Mouse (Mus musculus) heart, adult 11 months (tissue): Measurements from ENCODE around the gene Gpr55.
"Not testable (repeated sequence)": the region's sequence is repeated elsewhere in the genome, so short reads cannot be mapped to it uniquely, and the experiment has no call there.

Experiments used
- DNase-seq: peaks from one replicate; pipeline ENCODE4 v3.0.0; 2022

Gpr55 gene

DNA sequence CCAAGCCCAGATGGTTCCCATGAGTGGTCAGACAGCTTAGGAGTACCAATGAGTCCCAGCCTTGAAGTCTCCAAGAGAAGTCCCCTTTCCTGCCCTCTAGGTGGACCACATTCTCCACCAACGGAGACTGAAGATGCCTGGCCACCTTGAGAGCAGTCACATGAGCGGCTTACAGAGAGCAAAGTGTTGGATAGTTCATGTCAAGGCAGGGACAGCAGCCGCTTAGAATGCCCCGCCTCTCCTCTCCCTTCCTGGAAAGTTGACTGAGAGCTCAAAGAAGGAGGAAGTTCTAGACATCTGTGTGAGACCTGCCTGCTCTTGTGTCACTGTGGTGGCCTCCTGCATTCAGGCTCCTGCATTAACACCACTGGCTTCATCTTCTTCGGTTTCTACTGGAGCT, at the start of gene Gpr55:
Gene Gpr55 (minus strand): TSS at position 135 of the 400 bp plus-strand sequence.
- peak; percentile 81 for DNase-seq

DNA sequence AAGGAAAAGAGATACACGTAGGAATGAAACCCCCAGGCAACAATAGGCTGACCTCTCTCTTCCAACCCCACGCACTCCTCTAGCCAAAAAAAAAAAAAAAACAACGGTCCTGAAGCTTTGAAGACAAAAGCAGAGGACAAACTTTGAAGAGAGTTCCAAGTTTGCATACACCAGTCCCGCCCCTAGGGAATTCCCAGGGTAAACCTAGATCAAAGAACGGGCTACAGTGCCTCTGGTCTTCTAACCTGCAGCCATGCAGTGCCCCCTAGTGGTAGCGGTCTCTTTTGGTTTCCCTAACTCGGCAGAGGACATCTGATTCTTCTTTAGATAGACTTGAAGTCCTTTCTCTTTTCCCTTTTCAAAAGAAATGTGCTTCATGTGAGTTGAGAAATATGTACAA, 47.0 kb upstream of the Gpr55 start:
- DNase-seq, result peak; percentile 96

DNA sequence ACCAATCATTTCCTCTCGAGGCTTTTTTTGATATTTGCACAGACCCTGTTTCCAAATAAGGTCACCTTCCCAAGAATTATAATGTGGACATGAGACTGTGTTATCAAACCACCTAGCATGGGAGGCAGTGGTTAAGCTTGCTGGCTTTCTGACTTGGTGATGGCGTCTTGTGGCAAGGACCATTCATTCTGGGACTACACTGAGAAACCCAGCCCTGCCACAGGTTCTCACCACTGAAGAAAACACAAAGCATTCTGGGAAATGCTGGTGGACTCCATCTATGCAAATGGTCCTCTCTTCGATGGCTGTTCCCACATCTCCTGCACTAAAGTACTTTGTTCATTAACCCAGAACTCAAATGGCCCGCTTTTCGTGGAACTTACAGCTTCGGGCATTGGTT, 45.2 kb upstream of the Gpr55 start:
- DNase-seq, result peak; percentile 28

DNA sequence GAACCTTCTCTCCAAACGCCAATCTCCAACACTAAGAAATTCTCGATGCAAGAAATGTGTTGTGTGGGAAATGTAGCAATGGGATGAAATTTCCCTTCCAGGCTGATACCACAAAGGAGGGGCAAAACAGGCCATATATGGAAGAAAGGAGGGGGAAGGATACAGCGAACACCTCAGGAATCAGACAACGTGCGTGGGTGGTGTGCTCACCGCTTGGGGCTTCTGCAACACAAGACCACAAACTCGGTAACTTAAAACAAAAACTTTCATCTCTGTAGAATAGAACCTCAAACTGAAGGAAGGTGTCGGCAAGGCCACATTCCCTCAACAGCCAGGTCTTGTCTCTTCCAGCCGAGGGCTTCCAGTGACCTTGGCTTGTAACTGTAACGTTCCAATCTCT, 44.7 kb upstream of the Gpr55 start:
- DNase-seq, result peak; percentile 25

DNA sequence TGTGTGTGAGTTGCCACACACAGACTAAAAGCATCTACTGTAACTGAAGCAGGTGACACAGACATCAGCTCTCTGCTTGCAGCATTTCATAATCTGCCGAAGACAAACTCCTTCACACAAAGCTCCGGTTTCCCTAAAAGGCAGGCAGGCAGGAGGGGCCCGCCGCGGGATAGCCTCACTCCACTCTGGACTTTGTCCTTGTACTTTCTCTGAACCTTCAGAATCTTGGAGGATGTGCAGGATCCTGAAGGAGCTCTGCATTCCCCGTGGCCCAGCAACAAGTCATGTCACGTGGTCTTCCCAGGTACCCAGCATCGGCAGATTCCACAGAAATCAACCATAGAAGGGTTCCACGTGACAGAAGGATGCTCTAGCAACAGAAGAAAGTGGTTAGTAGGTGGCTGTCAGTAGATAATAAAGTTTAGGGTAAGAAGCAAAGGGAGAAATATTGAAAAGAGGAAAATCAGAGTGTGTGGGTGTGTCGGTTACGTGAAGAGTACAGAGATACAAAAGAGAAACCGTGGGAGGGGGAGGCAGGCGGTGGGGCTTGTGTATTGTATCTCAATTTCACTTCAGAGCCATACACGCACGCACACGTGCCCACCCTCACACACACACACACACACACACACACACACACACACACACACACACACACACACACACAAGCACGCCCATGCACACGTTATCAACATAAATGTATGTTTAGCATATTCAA, 39.2 kb upstream of the Gpr55 start:
- no peak for DNase-seq

DNA sequence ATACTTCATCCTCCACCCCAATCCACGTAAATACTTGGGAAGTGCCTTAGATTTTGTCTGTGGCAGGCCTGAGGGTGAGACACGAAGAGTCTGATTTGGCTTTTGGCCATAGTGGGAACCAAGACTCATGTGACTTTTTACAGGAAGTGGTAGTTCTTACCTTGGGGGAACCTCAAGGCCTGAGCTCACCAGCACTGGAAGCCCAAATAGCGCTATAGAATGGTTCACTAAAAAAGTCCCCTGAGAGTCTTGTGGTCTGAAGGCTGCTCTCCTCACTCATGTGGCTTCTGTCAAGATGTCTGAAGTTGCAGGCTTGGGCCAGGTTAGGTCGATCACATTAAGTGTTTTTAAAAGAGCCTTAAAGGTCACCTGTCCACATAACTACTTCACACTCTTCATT, 37.2 kb upstream of the Gpr55 start:
- peak; percentile 70 for DNase-seq

DNA sequence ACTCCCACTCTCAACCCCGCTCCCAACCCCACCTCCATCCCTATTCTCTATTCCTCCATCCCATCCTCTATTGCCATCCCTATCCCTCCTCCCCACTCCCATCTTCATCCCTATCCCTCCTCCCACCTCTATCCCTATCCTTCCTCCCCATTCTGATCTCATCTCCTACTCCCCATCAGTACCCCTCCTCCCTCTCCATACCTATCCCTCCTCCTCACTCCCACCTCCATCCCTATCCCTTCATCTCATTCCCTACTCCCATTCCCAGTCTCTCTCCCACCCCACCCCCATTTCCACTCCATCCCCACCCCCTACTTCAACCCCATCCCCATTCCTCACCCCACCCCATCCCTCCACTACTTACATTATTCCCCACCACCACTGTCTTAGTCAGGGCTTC, 36.4 kb upstream of the Gpr55 start:
- DNase-seq, result no peak

DNA sequence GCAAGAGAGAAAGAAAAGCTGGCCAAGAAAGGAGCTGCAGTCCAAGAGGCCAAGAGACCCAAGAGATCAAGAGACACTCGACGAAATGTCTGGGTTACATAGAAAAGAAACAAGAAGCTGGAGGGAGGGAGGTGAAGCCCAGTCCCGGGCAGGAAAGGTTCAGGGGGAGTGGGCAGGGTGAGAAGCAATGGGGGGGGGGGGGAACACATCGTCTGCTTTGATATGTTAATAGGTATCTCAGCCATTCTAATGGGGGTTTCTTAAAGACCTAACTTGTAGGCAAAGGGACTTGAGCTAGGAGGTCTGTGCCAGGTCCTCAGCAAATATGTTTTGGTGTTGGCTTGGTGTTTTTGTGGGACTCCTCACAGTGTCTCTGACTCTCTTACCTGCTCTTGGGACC, 32.7 kb upstream of the Gpr55 start:
- no peak for DNase-seq

DNA sequence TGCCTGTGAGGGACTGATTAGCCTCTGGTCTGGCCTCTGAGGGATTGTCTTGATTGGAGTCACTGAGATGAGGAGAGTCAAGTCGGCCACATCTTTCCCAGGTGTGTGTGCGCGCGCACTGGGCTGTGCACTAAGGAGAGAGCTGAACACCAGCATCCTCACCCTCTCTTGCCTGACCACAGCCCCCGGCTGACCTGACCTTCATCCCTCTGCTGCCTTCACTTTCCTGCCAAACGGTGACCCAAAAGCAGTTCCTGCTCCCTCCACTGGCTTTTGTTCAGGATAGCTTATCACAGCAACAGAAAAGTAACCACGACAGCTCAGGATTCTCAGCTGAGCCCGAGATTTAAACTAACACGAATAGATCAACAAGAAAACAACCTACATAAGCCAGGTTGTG, 31.4 kb upstream of the Gpr55 start:
- DNase-seq, result peak; percentile 52

DNA sequence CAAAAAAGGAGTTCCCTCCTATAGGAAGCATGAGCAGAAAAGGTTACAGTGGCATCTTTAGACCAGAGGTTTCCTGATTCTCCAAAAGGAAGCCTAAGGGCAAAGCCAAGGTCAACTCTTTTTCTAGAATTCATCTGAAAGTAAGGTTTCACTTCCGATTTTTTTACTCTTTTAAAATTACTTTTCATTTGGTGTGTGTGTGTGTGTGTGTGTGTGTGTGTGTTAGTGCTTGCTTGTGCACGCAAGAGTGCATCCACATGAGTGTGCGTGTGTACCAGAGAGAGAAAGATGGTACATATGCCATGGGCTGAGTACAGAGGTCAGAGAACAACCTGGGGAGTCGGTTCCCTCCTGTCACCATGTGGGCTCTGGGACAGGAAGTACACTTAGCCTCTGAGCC, 28.1 kb upstream of the Gpr55 start:
- DNase-seq, result not testable (repeated sequence)

DNA sequence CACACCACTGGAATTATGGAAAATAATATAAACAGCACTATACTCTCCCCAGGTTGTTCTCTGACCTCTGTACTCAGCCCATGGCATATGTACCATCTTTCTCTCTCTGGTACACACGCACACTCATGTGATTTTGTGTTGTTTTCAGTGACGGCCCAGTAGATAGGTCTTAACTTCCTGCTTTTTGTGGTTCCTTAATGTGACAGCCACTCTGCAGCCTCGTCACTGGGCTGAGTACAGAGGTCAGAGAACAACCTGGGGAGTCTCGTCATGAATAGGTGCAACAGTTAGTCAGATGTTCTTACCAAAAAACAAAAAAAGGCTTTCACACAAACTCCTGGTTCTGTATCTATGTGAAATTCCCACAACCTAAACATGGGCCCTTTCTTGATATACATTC, 27.5 kb upstream of the Gpr55 start:
- no peak for DNase-seq

DNA sequence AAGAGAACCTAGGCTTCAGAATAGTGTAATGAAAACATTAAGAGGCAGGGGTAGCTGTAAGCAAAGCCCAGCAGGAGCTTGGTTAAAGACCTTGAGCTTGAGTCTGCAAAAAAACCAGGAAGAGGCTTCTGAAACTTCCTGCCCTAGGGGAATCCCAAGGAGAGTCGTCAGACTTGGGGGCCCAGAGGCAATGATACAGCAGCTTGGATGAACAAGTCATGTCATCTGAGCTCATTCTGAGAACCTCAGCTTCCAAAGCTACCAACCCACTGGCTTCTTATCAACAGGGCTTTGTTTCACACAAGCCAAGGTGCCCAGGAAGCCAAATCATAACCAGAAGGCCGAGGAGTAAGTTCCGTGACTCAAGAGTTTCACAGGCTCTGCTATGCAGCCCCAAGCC, 25.0 kb upstream of the Gpr55 start:
- no peak for DNase-seq

DNA sequence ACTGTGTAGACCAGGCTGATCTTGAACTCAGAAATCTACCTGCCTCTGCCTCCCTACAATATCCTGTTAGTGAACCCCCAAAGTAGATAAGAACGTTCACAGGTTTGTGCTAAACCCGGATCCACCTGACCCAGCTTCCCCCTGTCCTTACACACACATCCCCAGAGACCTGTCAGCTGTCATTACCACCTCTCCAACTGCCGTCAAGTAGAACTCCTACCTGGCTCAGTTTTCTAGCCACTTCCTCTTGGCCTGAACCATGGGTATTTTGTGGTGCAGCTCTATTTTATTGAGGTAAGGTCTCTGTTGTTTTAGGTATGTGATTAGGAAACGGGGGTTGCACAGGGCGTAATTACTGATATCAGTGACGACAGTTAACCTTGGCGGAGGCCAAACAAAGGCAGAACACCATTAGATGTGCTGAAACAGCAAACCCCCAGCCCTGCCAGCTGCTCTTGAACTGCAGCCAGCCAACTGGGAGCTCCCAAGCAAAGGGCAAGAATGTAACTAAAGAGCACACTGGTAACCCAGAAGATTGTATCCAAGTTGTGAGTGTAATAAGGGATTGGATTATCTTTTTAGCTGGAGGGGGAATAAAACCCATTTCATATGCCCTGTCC, 21.0 kb upstream of the Gpr55 start:
- DNase-seq, result no peak

DNA sequence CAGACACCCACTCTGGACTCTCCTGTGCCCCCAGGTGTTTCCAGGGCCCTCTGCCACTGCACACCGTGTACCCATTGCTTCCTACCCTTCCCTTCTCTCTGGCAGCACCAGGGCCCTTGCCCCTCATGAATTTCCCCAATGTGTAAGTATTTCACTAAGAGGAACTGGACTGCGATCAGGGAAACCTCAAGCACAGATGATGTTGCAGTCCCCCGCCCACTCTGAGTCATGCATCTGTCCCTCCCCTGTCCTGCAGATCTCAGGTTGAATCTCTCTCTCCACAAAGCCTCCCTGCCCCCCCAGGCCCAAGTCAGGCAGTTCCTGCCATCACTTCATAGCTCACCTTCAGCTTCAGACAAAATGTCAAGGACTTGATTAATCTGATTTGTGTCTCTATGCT, 16.9 kb upstream of the Gpr55 start:
- no peak for DNase-seq

DNA sequence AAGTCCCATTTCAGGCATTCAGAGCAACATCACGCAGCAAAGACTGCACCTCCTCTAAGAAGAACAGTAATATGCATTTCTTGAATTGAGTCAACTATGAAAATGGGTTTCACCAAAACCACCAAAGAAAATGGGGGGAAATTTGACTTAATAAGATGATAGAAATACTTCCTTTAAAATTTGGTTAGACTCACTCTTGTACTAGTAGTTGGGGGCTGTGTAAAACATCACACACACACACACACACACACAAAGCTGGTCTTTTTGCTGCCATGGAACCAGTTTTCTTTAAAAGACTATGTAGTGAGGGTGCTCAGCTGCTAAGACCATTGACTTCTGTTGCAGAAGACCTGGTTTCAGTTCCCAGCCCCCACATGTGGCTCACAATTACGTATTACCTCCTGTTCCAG, 12.7 kb upstream of the Gpr55 start:
- DNase-seq, result no peak

DNA sequence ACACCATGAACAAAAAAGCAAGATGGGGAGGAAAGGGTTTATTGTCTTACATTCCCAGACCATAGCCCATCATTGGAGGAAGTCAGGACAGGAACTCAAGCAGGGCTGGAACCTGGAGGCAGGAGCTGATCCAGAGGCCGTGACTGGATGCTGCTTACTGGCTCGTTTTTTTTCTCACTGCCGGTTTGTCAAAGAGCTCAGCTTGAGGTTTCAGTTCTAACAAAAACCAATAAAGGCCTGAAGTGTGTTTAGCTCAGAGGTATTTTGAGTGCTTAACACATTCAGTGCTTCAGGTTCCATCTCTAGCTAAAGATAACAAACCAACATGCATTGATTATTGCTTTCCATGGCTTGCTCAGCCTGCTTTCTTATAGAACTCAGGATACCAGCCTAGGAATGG, 11.5 kb upstream of the Gpr55 start:
- no peak for DNase-seq

DNA sequence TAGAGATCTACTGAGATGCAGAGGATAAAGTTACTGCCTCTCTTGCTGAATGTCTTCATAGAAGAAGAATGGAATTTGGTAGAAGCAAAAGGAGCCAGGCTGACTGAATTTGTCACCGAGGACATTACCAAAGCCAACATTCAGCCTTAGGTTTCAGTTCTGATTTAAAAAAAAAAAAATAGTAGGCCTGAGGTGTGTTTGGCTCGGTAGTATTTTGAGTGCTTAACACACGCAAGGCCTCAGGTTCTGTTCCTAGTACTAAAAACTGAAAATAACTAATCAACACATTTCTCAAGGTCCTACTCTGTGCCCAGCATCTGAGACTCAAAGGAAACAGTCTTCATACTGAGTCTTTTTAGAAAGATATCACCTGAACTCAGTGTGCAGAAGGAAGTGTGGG, 10.3 kb upstream of the Gpr55 start:
- DNase-seq, result peak; percentile 2

DNA sequence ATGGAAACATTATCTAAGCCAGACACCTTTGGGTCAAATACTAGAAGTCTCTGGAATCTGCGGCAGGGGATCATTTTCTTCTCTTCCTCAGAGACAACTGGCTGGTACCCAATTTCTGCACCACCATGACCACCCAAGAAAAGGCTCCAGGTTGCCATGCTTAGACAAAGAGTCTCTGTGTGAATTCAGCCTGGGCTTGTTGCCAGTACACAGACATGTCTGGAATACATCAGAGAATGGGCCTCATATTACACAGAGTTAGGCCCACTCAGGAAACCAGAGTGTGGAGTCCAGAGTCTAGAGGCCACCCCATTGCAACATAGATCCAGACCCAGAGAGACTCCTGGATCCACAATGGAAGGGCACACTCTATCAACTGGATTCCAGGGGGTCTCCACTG, 8.7 kb upstream of the Gpr55 start:
- DNase-seq, result peak; percentile 29

DNA sequence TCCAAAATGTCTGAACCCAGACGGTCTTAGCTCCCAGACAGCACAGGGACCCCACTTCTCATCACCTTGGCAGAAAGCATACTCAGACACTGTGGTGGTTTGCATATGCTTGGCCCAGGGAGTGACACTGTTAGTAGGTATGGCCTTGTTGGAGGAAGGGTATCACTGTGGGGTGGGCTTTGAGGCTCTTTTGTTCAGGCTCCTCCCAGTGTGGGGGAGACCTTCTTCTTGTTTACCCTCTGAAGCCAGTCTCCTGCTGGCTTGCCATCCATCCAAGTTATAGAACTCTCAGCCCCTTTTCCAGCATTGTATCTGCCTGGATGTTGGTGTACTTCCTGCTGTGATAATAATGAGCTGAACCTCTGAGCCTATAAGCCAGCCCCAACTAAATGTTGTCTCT, 8.3 kb upstream of the Gpr55 start:
- DNase-seq, result peak; percentile 39

DNA sequence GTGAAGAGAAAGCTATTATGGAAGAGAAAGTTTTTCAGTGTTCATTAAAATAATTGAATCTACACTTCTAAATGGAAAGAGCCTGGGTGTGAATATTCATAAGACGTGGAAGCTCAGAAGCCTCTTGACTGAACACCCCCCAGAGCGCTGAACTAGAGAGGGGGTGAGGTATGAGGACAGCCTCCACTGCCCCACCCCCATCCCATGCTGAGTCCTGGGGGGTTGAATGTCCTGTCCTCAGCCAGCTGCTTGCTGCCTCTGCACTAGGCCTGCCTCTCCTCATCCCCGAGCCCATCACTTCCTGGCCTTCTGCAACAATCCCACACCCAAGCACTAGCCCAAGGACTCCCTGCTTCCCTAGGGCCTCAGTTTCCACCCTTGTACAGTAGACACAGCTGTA, 5.0 kb upstream of the Gpr55 start:
- peak; percentile 74 for DNase-seq

DNA sequence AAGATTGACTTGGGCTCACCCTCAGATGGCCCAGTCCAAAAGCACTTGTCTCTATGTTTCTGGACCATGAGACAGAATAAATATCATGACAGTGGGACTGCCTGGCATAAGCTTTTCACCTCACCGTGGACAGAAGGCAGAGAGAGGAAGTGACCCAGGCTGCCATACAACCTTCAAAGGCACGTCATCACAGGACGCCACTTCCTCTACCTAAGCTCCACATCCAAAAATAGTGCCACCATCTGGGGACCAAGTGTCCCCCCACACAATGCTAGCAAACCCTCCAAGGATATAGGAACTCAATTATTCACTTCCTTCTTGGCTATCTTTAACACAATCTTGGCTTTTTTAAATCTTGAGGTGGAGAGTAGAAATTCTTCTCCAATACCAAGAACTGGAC, 1.3 kb upstream of the Gpr55 start:
- peak; percentile 59 for DNase-seq

DNA sequence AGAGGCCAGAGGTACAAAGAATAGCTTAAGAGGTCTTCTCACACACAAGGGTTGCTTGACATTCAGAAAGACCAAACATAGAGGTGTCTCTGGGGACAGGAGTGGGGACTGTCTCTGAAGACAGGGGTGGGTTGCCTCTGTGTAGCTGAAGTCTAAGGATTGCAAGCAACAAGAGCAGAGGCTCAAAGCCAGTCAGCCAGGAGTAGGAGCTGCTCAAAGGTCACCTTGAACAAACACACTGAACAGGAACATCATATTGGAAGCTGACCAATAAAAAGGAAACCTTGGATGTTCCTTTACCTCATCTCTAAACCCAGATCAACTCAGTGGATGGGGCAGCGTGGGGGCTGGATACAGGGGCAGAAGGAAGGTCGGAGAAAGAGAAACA, 924 bp downstream of the Gpr55 start:
- peak; percentile 50 for DNase-seq

DNA sequence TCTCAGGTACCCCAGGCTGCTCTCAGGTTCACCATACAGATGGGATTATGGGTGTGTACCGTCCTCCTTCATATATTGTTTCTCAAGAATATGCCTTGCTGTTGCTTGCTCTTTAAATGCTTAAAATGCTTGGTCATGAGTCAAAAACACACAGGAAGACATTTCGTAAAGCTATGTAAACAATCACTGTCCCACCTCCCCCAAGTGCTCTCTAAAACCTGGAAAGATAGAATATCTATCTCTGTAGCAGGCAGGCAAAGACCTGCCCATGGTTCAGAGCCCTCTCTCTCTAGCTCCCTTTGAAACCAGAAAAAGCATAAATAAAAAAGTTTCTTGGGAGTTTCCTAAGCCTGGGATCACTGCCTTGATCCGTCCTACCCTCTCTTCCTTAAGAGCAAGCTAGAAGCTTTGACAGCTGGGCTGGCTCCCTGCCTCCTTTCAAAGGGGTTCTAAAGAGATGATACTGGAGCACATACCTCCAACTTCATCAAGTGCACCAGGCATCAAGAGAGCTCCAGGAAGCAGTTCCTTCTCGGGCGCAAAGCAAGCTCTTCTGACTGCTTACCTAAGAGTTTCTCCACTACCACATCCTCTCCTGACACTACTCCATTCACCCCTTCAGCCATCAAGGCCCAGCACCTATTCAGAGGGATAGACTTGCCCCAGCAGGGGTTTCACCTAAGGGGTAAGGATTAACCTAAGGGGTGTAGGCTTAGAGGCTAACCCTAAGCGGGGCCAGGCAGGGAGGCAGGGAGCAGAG, 1.5 kb downstream of the Gpr55 start:
- peak; percentile 45 for DNase-seq

DNA sequence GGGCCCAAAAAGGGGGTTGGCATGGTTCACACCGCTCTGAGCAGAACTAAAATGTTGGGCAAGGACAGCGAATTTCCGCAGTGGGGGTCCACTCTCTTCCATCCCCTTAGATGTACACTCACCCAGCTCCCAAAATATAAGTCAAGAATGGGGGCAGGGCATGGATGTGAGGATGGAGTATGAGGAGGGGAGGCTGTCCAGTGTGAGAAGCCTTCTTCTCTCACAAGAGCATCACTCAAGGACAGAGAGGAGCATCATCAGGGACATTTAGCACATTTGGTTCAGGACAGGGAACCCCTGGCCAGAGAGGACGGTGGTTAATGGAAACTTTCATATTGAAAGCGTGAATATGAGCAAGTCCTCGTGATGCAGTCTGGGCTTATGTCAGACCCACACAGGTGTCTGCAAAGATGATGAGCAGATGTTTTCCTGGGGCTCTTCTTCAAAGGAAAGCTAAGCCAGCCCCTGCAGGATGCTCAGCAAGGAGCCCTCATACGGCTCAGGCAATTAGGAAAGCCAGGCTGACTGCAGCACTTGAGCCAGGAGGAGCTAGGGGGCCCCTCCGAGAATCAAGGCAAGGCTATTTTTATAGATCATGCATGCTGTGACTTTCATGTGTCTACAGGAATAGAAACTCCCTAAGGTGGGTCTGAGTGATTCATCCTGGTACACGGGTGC, 2.7 kb downstream of the Gpr55 start:
- DNase-seq, result no peak
